Mouse (Mus musculus): ENCODE measurements at regions not wholly inside any gene's neighbourhood (a gene's known extent, or its start where the extent isn't known, plus 50 kb on each side); places are given as distances from the start of the nearest gene placed in this dataset.

- TF ChIP-seq CTCF (IDR thresholded peaks at IDR 0.05; ENCODE audit: low read depth, low read length), result no peak
- TF ChIP-seq POLR2A (IDR thresholded peaks at IDR 0.05; ENCODE audit: borderline replicate concordance, low read depth, low read length), result no peak
Observed at GRCm38 (mm10) chr2:114301746-114302145, 100.5 kb upstream of the Zfp770 start.
